Mouse (Mus musculus): Measurements from ENCODE around the gene Ndufa4l2.

DNA sequence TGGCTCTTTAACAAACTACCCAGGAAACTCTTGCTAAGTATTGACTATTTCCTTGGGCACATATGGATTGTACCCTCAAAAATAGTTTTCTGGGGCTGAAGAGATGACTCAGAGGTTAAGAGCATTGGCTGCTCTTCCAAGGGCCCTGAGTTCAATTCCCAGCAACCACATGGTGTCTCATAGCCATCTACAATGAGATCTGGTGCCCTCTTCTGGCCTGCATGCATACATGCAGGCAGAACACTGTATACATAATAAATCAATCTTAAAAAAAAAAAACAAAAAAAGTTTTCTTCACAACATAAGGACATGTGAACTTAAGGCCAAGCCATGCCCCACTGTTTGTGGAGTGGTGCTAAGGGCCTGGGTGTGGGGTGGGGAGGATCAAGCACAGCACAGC is 46.4 kb downstream of the Ndufa4l2 start:
- TF ChIP-seq GATA1 (IDR thresholded peaks at IDR 0.05; ENCODE audit: borderline replicate concordance, low read length) (no peak), FLI1 (IDR thresholded peaks at IDR 0.05; ENCODE audit: low read length) (no peak)

Data from megakaryocyte, embryonic 14.5 days (primary cell).